Mouse (Mus musculus) stomach, embryonic 14.5 days (tissue): ENCODE measurements around the gene Pcbp1. TPM values are rescaled to one million over a fixed set of nuclear protein-coding genes. Genes with fewer than 3 reads are reported as not detected.

ENCODE experiments used
- ATAC-seq: fragments of 200-750 bp; cut with Nextera tagmentation; 2 replicates; pipeline ENCODE4 v1.8.0; 2017; ENCODE audit warnings: low read depth, moderate TSS enrichment; ENCODE audit not compliant: insufficient number of reproducible peaks, insufficient read depth, low FRiP score
- H3K27ac ChIP-seq: fragments of 300-500 bp; sonication (generic); 2 replicates; pipeline ENCODE4 v1.5.1; 2014; ENCODE audit warnings: mild to moderate bottlenecking, low read length, moderate library complexity, mixed read lengths
- H3K27me3 ChIP-seq: fragments of 300-500 bp; sonication (generic); 2 replicates; pipeline ENCODE4 v1.6.1; 2014; ENCODE audit warnings: low read length, control low read depth, mixed read lengths; ENCODE audit not compliant: control insufficient read depth, insufficient read depth
- H3K36me3 ChIP-seq: fragments of 300-500 bp; sonication (generic); 2 replicates; pipeline ENCODE4 v1.6.1; 2014; ENCODE audit warnings: mild to moderate bottlenecking, control low read depth, low read length, moderate library complexity, mixed read lengths; ENCODE audit not compliant: control insufficient read depth, insufficient read depth
- H3K4me1 ChIP-seq: fragments of 300-500 bp; sonication (generic); 2 replicates; pipeline ENCODE4 v1.6.1; 2014; ENCODE audit warnings: low read length, control low read depth, mixed read lengths; ENCODE audit not compliant: control insufficient read depth, insufficient read depth
- H3K4me2 ChIP-seq: fragments of 300-500 bp; sonication (generic); replicated peaks from 2 replicates; pipeline ENCODE4 v1.6.1; 2014; ENCODE audit warnings: low read depth, low read length, control low read depth
- H3K4me3 ChIP-seq: fragments of 300-500 bp; sonication (generic); 2 replicates; pipeline ENCODE4 v1.5.1; 2014; ENCODE audit warnings: low read depth, low read length, control low read depth
- H3K9ac ChIP-seq: fragments of 300-500 bp; sonication (generic); replicated peaks from 2 replicates; pipeline ENCODE4 v1.6.1; 2014; ENCODE audit warnings: low read depth, mild to moderate bottlenecking, control low read depth, low read length, moderate library complexity, mixed read lengths
- H3K9me3 ChIP-seq: fragments of 300-500 bp; sonication (generic); 2 replicates; pipeline ENCODE4 v1.6.1; 2016; ENCODE audit warnings: low read depth, low read length, control low read depth; ENCODE audit not compliant: control insufficient read depth
- WGBS: fragments of 180-500 bp; shearing (Covaris S2); extraction: QIAGEN DNeasy Blood & Tissue Kit; methylation state at CpG from one replicate; pipeline ENCODE4 v1.1.7; 2014; 5-methylcytosine and 5-hydroxymethylcytosine counted together
- polyA plus RNA-seq: library from polyadenylated mRNA; unstranded; fragments of >200 nt; fragmentation: Nextera tagmentation; extraction: Ambion mirVana; gene quantifications from 2 replicates; pipeline ENCODE4 v1.2.1, GENCODE M21; 2014

The Pcbp1 gene
- polyA plus RNA-seq, 1 experiment from 2014 or later: 230 TPM

DNA sequence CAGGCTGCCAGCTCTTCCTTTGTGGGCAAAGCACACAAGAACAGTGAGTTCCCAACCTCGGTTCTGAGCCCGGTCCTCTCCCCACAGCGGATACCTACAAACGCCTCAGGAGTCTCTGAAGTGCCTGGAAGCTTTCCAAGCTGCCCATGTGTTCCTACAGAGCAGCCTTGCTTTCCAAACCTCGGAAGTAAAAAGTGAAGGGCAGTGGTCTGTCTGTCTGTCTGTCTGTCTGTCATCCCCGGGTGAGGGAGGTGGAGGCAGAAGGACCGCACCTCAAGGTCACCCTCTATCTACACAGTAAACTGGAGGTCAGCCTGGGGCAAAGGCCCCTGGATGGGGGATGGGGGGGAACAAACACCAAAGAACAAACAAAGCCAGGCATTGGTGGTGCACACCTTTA, 20.4 kb downstream of the Pcbp1 start:
- no peak for ATAC-seq
- Histone ChIP-seq H3K27me3 (no peaks in the 10 kb centered on the region), H3K4me2 (no peak overlapping the region), H3K4me3 (no peak overlapping the region), H3K36me3 (no peaks in the 10 kb centered on the region), H3K27ac (no peak overlapping the region), H3K4me1 (no peaks in the 10 kb centered on the region), H3K9me3 (no peaks in the 10 kb centered on the region), H3K9ac (no peak overlapping the region)
- 68% methylated on average over 7 of the region's 7 CpGs for WGBS

DNA sequence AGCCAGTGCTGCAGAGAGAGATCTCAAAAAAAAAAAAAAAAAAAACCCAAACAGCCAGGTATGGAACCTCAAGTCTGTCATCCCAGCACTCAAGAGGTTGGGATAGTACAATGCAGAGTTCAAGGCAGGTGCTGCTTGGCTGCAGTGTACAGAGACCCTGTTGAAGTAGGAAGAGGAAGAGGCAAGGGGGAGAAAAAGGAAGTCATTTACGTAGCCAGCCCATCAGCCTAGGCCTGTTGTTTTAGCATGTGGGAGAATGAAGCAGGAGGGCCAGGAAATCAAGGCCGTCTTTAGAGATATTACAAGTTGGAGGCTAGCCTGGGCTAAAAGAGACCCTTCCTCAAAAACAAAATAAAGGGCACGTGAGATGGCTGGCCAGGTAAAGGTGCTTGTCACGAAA, 22.6 kb downstream of the Pcbp1 start:
- WGBS: 88% methylated on average over 4 of the region's 4 CpGs
- H3K4me1 ChIP-seq: no peaks in the 10 kb centered on the region; the same call in 1 of the 2 replicates

GRCm38 (mm10) chr6:86499571-86500109, 26.5 kb downstream of the Pcbp1 start:
- H3K4me3 ChIP-seq: no peak overlapping the region
- H3K9me3 ChIP-seq: no peaks in the 10 kb centered on the region
- H3K36me3 ChIP-seq: no peaks in the 10 kb centered on the region
- no peak for ATAC-seq
- H3K27ac ChIP-seq: no peak overlapping the region; the same call in 1 of the 2 replicates
- no peaks in the 10 kb centered on the region for H3K27me3 ChIP-seq
- 65% methylated on average over 5 of the region's 5 CpGs for WGBS
- peaks cover 13% of the 10 kb centered on the region; the same call in 1 of the 2 replicates for H3K4me1 ChIP-seq
- no peak overlapping the region for H3K4me2 ChIP-seq
- H3K9ac ChIP-seq: no peak overlapping the region

More for the DNA sequence above, 22.6 kb downstream of the Pcbp1 start:
- no peak for ATAC-seq
- no peak overlapping the region for H3K27ac ChIP-seq
- H3K9me3 ChIP-seq: no peaks in the 10 kb centered on the region
- H3K9ac ChIP-seq: no peak overlapping the region
- no peaks in the 10 kb centered on the region for H3K27me3 ChIP-seq
- H3K4me3 ChIP-seq: no peak overlapping the region
- no peaks in the 10 kb centered on the region for H3K36me3 ChIP-seq
- H3K4me2 ChIP-seq: no peak overlapping the region

- WGBS: 53% methylated on average over 11 of the region's 11 CpGs
Measured at GRCm38 (mm10) chr6:86497942-86498732, 28.0 kb downstream of the Pcbp1 start.

GRCm38 (mm10) chr6:86497071-86497815, 28.9 kb downstream of the Pcbp1 start:
- 0 out of 2 replicates have a peak overlapping the region, but pooled peaks have one; percentile 19 for H3K9ac ChIP-seq
- H3K27me3 ChIP-seq: no peaks in the 10 kb centered on the region
- peak overlapping the region; percentile 24; the same call in 1 of the 2 replicates for H3K4me3 ChIP-seq
- H3K27ac ChIP-seq: peak overlapping the region; percentile 73
- ATAC-seq: peak; percentile 66
- H3K4me2 ChIP-seq: peak overlapping the region; percentile 46
- H3K36me3 ChIP-seq: no peaks in the 10 kb centered on the region
- peaks cover 13% of the 10 kb centered on the region; the same call in 1 of the 2 replicates for H3K4me1 ChIP-seq
- H3K9me3 ChIP-seq: no peaks in the 10 kb centered on the region
- WGBS: 12% methylated on average over 13 of the region's 13 CpGs

More at GRCm38 (mm10) chr6:86497942-86498732, 28.0 kb downstream of the Pcbp1 start:
- Histone ChIP-seq H3K36me3 (no peaks in the 10 kb centered on the region), H3K4me3 (peak overlapping the region; percentile 24; the same call in 1 of the 2 replicates), H3K9ac (no peak overlapping the region), H3K9me3 (no peaks in the 10 kb centered on the region), H3K27me3 (no peaks in the 10 kb centered on the region), H3K4me1 (peaks cover 13% of the 10 kb centered on the region; the same call in 1 of the 2 replicates), H3K4me2 (peak overlapping the region; percentile 46; the same call in 1 of the 2 replicates), H3K27ac (no peak overlapping the region; the same call in 1 of the 2 replicates)
- ATAC-seq: no peak

- Histone ChIP-seq H3K27me3 (no peaks in the 10 kb centered on the region), H3K9ac (no peak overlapping the region), H3K4me2 (peak overlapping the region; percentile 46), H3K4me3 (no peak overlapping the region), H3K4me1 (peaks cover 13% of the 10 kb centered on the region; the same call in 1 of the 2 replicates), H3K36me3 (no peaks in the 10 kb centered on the region), H3K9me3 (no peaks in the 10 kb centered on the region), H3K27ac (peak overlapping the region; percentile 73; the same call in 1 of the 2 replicates)
- WGBS: 61% methylated on average over 5 of the region's 5 CpGs
- ATAC-seq: peak; percentile 15; the same call in 1 of the 2 replicates
Measured at GRCm38 (mm10) chr6:86496585-86496984, 29.5 kb downstream of the Pcbp1 start.

GRCm38 (mm10) chr6:86496127-86496526, 30.0 kb downstream of the Pcbp1 start:
- Histone ChIP-seq H3K9ac (no peak overlapping the region), H3K27me3 (no peaks in the 10 kb centered on the region), H3K9me3 (no peaks in the 10 kb centered on the region), H3K4me1 (peaks cover 13% of the 10 kb centered on the region; the same call in 1 of the 2 replicates), H3K4me2 (no peak overlapping the region), H3K4me3 (no peak overlapping the region), H3K36me3 (no peaks in the 10 kb centered on the region), H3K27ac (peak overlapping the region; percentile 73; the same call in 1 of the 2 replicates)
- 86% methylated on average over 7 of the region's 8 CpGs for WGBS
- ATAC-seq: no peak

DNA sequence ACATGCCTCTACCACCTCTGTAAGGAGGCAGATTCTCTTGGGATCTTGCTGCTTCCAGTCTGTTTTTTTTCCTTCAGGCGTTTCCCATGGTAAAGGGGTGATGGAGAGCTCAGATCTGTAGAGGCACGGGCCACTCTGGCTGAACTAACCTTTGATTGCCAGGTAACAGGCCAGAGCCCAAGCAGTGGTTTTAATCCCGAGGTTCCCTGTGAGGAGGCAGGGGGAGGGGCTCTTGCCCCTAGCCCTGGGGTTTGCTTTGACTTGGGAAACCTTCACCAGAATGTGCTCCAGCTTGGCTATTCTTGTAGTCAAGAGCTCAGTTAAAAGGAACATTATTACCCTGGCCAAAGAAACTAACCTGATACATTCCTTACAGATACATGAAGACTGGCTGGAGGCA, 30.5 kb downstream of the Pcbp1 start:
- 53% methylated on average over 3 of the region's 3 CpGs for WGBS
- Histone ChIP-seq H3K9me3 (no peaks in the 10 kb centered on the region), H3K4me2 (no peak overlapping the region), H3K27ac (no peak overlapping the region), H3K36me3 (no peaks in the 10 kb centered on the region), H3K4me3 (no peak overlapping the region), H3K9ac (no peak overlapping the region), H3K27me3 (no peaks in the 10 kb centered on the region), H3K4me1 (peaks cover 13% of the 10 kb centered on the region; the same call in 1 of the 2 replicates)
- ATAC-seq: no peak
